Mouse (Mus musculus) right cerebral cortex, postnatal 25 days (tissue): ENCODE measurements at regions not wholly inside any gene's neighbourhood (a gene's known extent, or its start where the extent isn't known, plus 50 kb on each side); places are given as distances from the start of the nearest gene placed in this dataset.

Source experiments
- DNase-seq: peaks from one replicate; pipeline ENCODE4 v3.0.0; 2022

- no peak for DNase-seq
These were observed 66.1 kb downstream of the Slc4a3 start for GRCm38 (mm10) chr1:75612083-75612720.

DNA sequence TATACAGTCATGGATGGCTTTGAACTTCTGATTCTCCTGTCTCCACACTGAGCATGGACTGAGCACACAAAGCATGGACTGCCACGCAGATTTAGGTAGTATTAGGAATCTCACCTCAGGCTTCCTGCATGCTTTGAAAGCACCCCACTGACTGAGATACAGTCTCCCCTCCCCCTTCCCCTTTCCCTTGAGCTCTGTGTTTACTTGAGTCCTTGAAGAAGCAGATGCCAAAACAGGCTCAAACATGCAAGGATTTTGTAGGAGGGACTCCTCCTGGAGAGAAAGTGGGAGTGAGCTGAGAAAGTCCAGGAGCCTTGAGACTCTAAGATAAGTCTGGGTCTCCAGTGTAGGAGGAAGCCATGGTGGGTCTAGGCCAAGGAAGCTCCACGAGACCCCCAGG lies 67.1 kb downstream of the Slc4a3 start:
- DNase-seq, result no peak

DNA sequence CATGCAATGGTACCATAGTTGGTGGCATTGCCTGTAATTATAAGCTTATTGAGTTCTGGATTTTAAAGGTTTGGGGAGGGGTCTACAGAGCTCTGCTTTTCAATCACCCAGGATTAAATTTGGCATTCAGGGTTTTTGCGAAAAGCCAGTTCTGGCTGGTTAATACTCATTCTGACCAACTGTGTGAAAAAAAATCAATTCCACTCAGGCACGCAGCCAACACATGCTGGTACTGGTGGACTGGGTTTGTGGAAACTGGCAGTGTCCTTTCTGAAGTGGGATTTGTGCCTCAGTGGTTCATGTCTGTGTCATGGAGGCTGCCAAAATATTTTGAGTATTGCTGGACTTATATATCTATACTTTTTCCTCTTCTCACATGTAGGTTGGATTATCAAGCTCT lies 70.9 kb downstream of the Slc4a3 start:
- DNase-seq, result no peak

DNA sequence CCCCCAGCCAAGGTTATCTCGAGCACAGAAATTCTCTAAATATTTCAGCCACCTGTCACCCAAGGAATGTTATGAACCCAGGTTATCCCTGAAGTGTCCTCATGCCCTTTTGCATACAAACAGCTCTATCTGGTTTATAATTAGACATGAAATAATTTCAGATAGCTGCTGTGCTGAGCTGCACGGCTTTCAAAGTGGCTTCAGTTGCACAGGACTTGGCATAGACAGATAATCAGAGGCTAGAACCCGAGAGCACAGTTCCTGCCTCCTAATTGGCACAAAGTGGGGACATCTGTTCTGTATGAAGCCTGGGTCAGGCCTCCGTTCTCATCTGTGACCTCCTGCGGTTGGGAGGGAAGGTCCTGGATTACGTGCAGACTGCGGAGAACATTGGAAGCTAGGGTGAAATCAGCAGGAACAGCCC lies 72.3 kb downstream of the Slc4a3 start:
- DNase-seq, result no peak

DNA sequence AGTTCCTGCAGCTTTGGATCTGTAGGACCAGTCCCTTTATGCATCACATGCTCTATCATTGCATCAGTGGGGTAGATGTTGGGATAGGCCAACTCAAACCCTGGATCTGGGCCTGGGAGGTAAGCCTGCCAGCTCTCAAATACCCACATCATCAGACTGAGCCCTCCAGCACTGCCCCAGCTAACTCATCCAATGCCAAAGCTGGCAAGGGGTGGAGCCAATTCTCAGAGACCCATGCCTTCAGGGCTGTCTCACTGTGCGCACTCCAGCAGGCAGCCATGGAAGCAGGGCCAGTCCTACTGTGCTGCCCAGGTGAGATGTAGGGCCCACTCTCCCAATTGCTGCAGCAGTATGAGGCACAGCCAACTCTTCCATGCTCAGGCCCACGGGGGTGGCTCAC lies 84.2 kb downstream of the Slc4a3 start:
- DNase-seq, result no peak

DNA sequence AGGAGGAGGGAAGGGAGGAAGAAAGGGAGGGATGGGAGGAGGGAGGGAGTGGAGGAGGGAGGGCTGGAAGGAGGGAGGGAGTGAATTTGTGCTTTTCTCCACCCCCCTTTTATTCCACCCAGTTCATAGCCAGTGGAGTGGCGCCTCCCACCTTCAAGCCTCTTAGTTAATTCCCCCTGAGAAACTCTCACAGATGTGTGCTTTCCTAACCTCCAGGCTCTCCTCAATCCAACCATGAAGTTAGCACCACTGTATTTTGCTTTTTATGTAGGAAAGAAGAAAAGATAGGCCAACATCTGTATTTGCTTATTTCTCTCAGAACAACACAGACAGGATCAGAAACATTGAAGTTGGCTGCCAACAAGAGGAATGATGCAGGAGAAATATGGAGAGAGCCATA lies 85.7 kb downstream of the Slc4a3 start:
- DNase-seq, result no peak

- DNase-seq, result no peak
These were observed 89.5 kb downstream of the Slc4a3 start for GRCm38 (mm10) chr1:75635591-75635990.

- no peak for DNase-seq
These were observed 93.2 kb downstream of the Slc4a3 start for GRCm38 (mm10) chr1:75639031-75640001.

- DNase-seq, result no peak
These were observed 96.4 kb downstream of the Slc4a3 start for GRCm38 (mm10) chr1:75642496-75642895.

GRCm38 (mm10) chr1:75652547-75652946 lies 106.5 kb downstream of the Slc4a3 start:
- DNase-seq, result peak; percentile 51

- no peak for DNase-seq
These were observed 107.0 kb downstream of the Slc4a3 start for GRCm38 (mm10) chr1:75652987-75653573.

DNA sequence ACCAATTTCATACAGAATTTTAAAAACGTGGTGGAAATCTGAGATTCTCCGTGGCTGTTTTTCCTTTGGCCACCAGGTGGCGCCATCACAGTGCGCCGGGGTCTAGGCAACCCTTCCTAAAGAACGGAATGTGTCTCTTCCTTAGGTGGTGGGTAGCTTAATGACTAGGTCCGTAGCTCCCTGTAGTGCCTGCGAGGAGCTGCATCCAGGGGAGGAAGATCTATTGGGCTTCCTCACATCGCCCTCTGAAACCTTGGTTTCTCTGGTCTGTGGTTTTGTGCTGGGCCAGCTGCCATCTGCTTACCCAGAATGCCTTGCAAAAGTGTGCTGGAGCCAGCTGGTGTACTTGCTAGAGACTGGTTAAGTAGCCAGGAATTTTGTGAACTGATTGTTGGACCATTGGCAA lies 107.6 kb downstream of the Slc4a3 start:
- DNase-seq, result peak; percentile 68

GRCm38 (mm10) chr1:75656592-75656991 lies 110.5 kb downstream of the Slc4a3 start:
- DNase-seq, result no peak

GRCm38 (mm10) chr1:75660336-75661100 lies 114.5 kb downstream of the Slc4a3 start:
- DNase-seq, result no peak

- DNase-seq, result no peak
These were observed 116.3 kb downstream of the Slc4a3 start for GRCm38 (mm10) chr1:75662141-75662990.

- no peak for DNase-seq
These were observed 121.7 kb downstream of the Slc4a3 start for GRCm38 (mm10) chr1:75667736-75668269.

DNA sequence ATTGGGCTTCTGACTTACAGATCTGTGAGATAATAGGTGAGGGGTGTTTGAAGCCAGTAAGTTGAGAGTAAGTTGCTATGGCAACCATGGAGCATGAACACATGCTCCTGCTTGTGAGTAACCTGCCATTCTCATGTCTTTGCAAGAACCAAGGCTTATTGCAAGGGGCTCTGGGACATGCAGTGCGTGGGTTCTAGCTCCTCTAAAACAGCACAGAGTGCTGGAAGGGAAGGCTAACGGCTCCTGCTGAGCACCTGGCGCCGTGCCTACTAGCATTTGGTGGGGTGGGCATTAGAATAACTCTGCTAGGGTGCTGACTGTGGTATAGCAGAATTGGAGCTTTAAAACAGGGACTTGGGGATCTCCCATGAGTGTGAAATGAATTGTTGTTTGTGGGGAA lies 130.2 kb downstream of the Slc4a3 start:
- no peak for DNase-seq

GRCm38 (mm10) chr1:75677695-75678094 lies 131.6 kb downstream of the Slc4a3 start:
- no peak for DNase-seq

- no peak for DNase-seq
These were observed 132.2 kb downstream of the Slc4a3 start for GRCm38 (mm10) chr1:75678279-75678678.

- DNase-seq, result no peak
These were observed 134.3 kb downstream of the Slc4a3 start for GRCm38 (mm10) chr1:75680366-75680765.

- no peak for DNase-seq
These were observed 135.8 kb downstream of the Slc4a3 start for GRCm38 (mm10) chr1:75681913-75682312.

GRCm38 (mm10) chr1:75692781-75693180 lies 146.7 kb downstream of the Slc4a3 start:
- no peak for DNase-seq
